In genomic region chr12:18515077-18515476, GRCm38 (mm10) we compare ENCODE assay signal across 11 mouse cellular contexts. TPM values are rescaled to one million over a fixed set of nuclear protein-coding genes. Genes with fewer than 3 reads are reported as not detected.
A peak's percentile ranks its signal among the peaks of the same experiment; 100 is the strongest.
DNase-seq lines count a peak whose midpoint lies in the region; ATAC-seq and TF ChIP-seq lines count a peak whose summit lies in the region.
"Not testable (repeated sequence)": the region's sequence is repeated elsewhere in the genome, so short reads cannot be mapped to it uniquely, and the experiment has no call there.
"Had no signal": no experiment of that assay in that cellular context is flagged by ENCODE, and none has a peak within 500 bp of the region (broad histone marks: within the 10 kb centered on the region; RNA-seq: fewer than 3 reads in every experiment).

No protein-coding gene starts in this region.

- not testable (repeated sequence) for H3K4me1 ChIP-seq in embryonic facial prominence, embryonic 13.5 days; heart, embryonic 11.5 days (ENCODE audit: control insufficient read depth, insufficient read depth, low read length); hindbrain, embryonic 15.5 days (replicated peaks); lung, embryonic 14.5 days (ENCODE audit: insufficient read depth); testis, adult 2 months (ENCODE audit: control insufficient read depth, insufficient read depth, low read length)

- not testable (repeated sequence) for H3K27me3 ChIP-seq in embryonic facial prominence, embryonic 13.5 days; heart, embryonic 11.5 days (ENCODE audit: control insufficient read depth, insufficient read depth, low read length); hindbrain, embryonic 15.5 days; lung, embryonic 14.5 days (ENCODE audit: insufficient read depth, low read length); testis, adult 2 months (ENCODE audit: control insufficient read depth, insufficient read depth, low read length)

- H3K4me3 ChIP-seq in embryonic facial prominence, embryonic 13.5 days, result peak overlapping the region; percentile 48
- peak overlapping the region; percentile 42 for H3K4me3 ChIP-seq in heart, embryonic 11.5 days (ENCODE audit: low read depth, low read length)
- H3K4me3 ChIP-seq in hindbrain, embryonic 15.5 days, result peak overlapping the region; percentile 46
- H3K4me3 ChIP-seq in lung, embryonic 14.5 days (ENCODE audit: low read depth, low read length), result peak overlapping the region; percentile 42
- peak overlapping the region; percentile 6; the same call in 1 of the 2 replicates for H3K4me3 ChIP-seq in testis, adult 2 months (ENCODE audit: control insufficient read depth, low read depth, low read length)

- not testable (repeated sequence) for H3K36me3 ChIP-seq in embryonic facial prominence, embryonic 13.5 days; heart, embryonic 11.5 days (ENCODE audit: control insufficient read depth, insufficient read depth, low read length); hindbrain, embryonic 15.5 days; lung, embryonic 14.5 days (ENCODE audit: insufficient read depth); testis, adult 2 months (ENCODE audit: control insufficient read depth, insufficient read depth, low read length)

- peak; percentile 22 for DNase-seq in WW6 (ENCODE audit: low read depth, low spot score)
- DNase-seq in kidney, postnatal 4 days, result peak; percentile 5 to 29
- peak; percentile 8 for DNase-seq in lung, embryonic 14.5 days
- peak; percentile 18 for DNase-seq in neural tube, embryonic 10.5 days (ENCODE audit: extremely low spot score, low spot score)

- not testable (repeated sequence) for ATAC-seq in embryonic facial prominence, embryonic 13.5 days (ENCODE audit: insufficient number of reproducible peaks, insufficient read depth, low FRiP score, low TSS enrichment, low read depth); heart, embryonic 11.5 days (replicated peaks; ENCODE audit: insufficient number of reproducible peaks, low FRiP score, low TSS enrichment); hindbrain, embryonic 15.5 days (ENCODE audit: low FRiP score, low read depth); lung, embryonic 14.5 days (ENCODE audit: insufficient read depth)

- TF ChIP-seq POLR2A in testis, adult 2 months (IDR thresholded peaks at IDR 0.05; ENCODE audit: control insufficient read depth, low read depth, low read length), result not testable (repeated sequence)

- 16% methylated on average over 17 of the region's 17 CpGs for WGBS in embryonic facial prominence, embryonic 13.5 days
- WGBS in heart, embryonic 11.5 days (ENCODE audit: insufficient replicate concordance), result 8% methylated on average over 17 of the region's 17 CpGs
- 17% methylated on average over 17 of the region's 17 CpGs for WGBS in hindbrain, embryonic 15.5 days
- WGBS in lung, embryonic 14.5 days, result 17% methylated on average over 17 of the region's 17 CpGs

- H3K9me3 ChIP-seq in embryonic facial prominence, embryonic 13.5 days, result peaks cover 19% of the 10 kb centered on the region; the same call in 1 of the 2 replicates
- H3K9me3 ChIP-seq in heart, embryonic 11.5 days (replicated peaks; ENCODE audit: control insufficient read depth, low read length); hindbrain, embryonic 15.5 days; lung, embryonic 14.5 days (ENCODE audit: low read depth, low read length): not testable (repeated sequence)

- not testable (repeated sequence) for H3K9ac ChIP-seq in embryonic facial prominence, embryonic 13.5 days; heart, embryonic 11.5 days (ENCODE audit: low read depth, low read length); hindbrain, embryonic 15.5 days; lung, embryonic 14.5 days

- 0 out of 2 replicates have a peak, but pooled peaks have one; percentile 10 for TF ChIP-seq CTCF in lung, embryonic 14.5 days (IDR thresholded peaks at IDR 0.05; ENCODE audit: low read depth)
- not testable (repeated sequence) for TF ChIP-seq CTCF in testis, adult 2 months (IDR thresholded peaks at IDR 0.05; ENCODE audit: control insufficient read depth, insufficient read depth, insufficient replicate concordance, low read depth, low read length)

- H3K4me2 ChIP-seq in embryonic facial prominence, embryonic 13.5 days, result peak overlapping the region; percentile 54
- H3K4me2 ChIP-seq in heart, embryonic 11.5 days, result peak overlapping the region; percentile 58
- H3K4me2 ChIP-seq in hindbrain, embryonic 15.5 days, result peak overlapping the region; percentile 49
- H3K4me2 ChIP-seq in lung, embryonic 14.5 days, result peak overlapping the region; percentile 48

- not testable (repeated sequence) for H3K27ac ChIP-seq in embryonic facial prominence, embryonic 13.5 days; heart, embryonic 11.5 days (ENCODE audit: low read depth, low read length); hindbrain, embryonic 15.5 days (replicated peaks); lung, embryonic 14.5 days (ENCODE audit: low read depth); testis, adult 2 months (ENCODE audit: control insufficient read depth, insufficient read depth, low read depth, low read length)

RNA-seq across cellular contexts. Expression of gene 5730507C01Rik, which starts 0.8 kb away (rescaled TPM):
- 2.6 and 3.0 TPM in 2 replicates for polyA plus RNA-seq in embryonic facial prominence, embryonic 13.5 days (2015; fragmentation: Nextera tagmentation; extraction: Ambion mirVana)
- polyA plus RNA-seq in heart, embryonic 11.5 days (2014; fragmentation: Nextera tagmentation; extraction: Ambion mirVana), result 1.4 and 1.8 TPM in 2 replicates
- polyA plus RNA-seq in hindbrain, embryonic 15.5 days (2015; fragmentation: Nextera tagmentation; extraction: Ambion mirVana), result 3.0 TPM in 2 replicates
- 2.9 and 4.3 TPM in 2 replicates for polyA plus RNA-seq in lung, embryonic 14.5 days (2014; fragmentation: Nextera tagmentation; extraction: Ambion mirVana)
- 0.05 and 0.07 TPM in 2 replicates for polyA plus RNA-seq in testis, adult 2 months (2012; rRNA removed)
- polyA plus RNA-seq: frontal cortex, adult 2 months; G1E; macrophage had no signal
